In genomic region chr17:81225281-81225680, GRCm38 (mm10) we compare ENCODE assay signal across 16 mouse cellular contexts.
"Had no signal": no experiment of that assay in that cellular context is flagged by ENCODE, and none has a peak within 500 bp of the region (broad histone marks: within the 10 kb centered on the region; RNA-seq: fewer than 3 reads in every experiment).

No protein-coding gene starts in this region.

- H3K36me3 ChIP-seq: neural tube, embryonic 13.5 days; neural tube, embryonic 15.5 days; stomach, embryonic 15.5 days had no signal

- H3K27me3 ChIP-seq: neural tube, embryonic 13.5 days; neural tube, embryonic 15.5 days; stomach, embryonic 15.5 days had no signal

- H3K4me3 ChIP-seq: neural tube, embryonic 13.5 days; neural tube, embryonic 15.5 days; stomach, embryonic 15.5 days had no signal

- H3K27ac ChIP-seq: neural tube, embryonic 13.5 days; neural tube, embryonic 15.5 days; stomach, embryonic 15.5 days; stomach, postnatal 0 days had no signal

- DNase-seq: retina, postnatal 1 day; right cerebral cortex, adult 18-20 months; right cerebral cortex, postnatal 14 days; right cerebral cortex, postnatal 25 days; right cerebral cortex, postnatal 4 days; spleen, adult 18-20 months; thymus, adult 18-20 months; thymus, adult 2 months; thymus, postnatal 14 days; thymus, postnatal 25 days; thymus, postnatal 36 days; thymus, postnatal 4 days had no signal

- H3K4me1 ChIP-seq: neural tube, embryonic 13.5 days; neural tube, embryonic 15.5 days; stomach, embryonic 15.5 days had no signal
